Mouse (Mus musculus) CH12.LX (cell line): Measurements from ENCODE around the gene Tead1. TPM values are rescaled to one million over a fixed set of nuclear protein-coding genes. Genes with fewer than 3 reads are reported as not detected.

Experiments used
- DNase-seq: peaks from one replicate; pipeline ENCODE4 v3.0.0-alpha.2; 2013; ENCODE audit errors: extremely low read depth
- H3K27ac ChIP-seq: 2 replicates; pipeline ENCODE4 v1.5.1; 2012; ENCODE audit warnings: low read depth, mild to moderate bottlenecking, control low read depth, moderate library complexity; ENCODE audit not compliant: insufficient read depth
- H3K27me3 ChIP-seq: replicated peaks from 2 replicates; pipeline ENCODE3; 2012; ENCODE audit warnings: inconsistent platforms
- H3K36me3 ChIP-seq, 2 experiments: replicated peaks in 1 of 2; 2 replicates each; pipeline versions ENCODE3 to v1.6.1; 2012; ENCODE audit warnings: inconsistent platforms in 1 of 2, low read length in 1 of 2, mild to moderate bottlenecking in 1 of 2, mixed read lengths in 1 of 2, moderate library complexity in 1 of 2; ENCODE audit not compliant: control insufficient read depth in 1 of 2, insufficient read depth in 1 of 2
- H3K4me1 ChIP-seq, 2 experiments: 2 replicates each; pipeline ENCODE4 v1.6.1; 2012; ENCODE audit warnings: inconsistent platforms in 1 of 2, moderate library complexity in 1 of 2; ENCODE audit not compliant: insufficient read depth in 2 of 2, control insufficient read depth in 1 of 2
- H3K4me2 ChIP-seq: 2 replicates; pipeline ENCODE4 v1.6.1; 2012; ENCODE audit warnings: low read depth, mild to moderate bottlenecking, control low read depth; ENCODE audit not compliant: poor library complexity, insufficient read depth, severe bottlenecking
- H3K4me3 ChIP-seq, 3 experiments: fragments of 150-350 bp in 1 of 3; sonication (generic) in 1 of 3; replicated peaks in 1 of 3; 2 replicates each; pipeline versions ENCODE3 to v1.5.1; 2011 to 2012; ENCODE audit warnings: low read depth in 2 of 3, low read length in 2 of 3, mild to moderate bottlenecking in 2 of 3, moderate library complexity in 2 of 3, control low read depth in 1 of 3, improper control_type of control experiment in 1 of 3, inconsistent platforms in 1 of 3, mixed read lengths in 1 of 3; ENCODE audit not compliant: poor library complexity in 1 of 3
- H3K79me2 ChIP-seq: replicated peaks from 2 replicates; pipeline ENCODE4 v1.6.1; 2012; ENCODE audit warnings: mild to moderate bottlenecking, moderate library complexity; ENCODE audit not compliant: control insufficient read depth, poor library complexity, insufficient read depth, severe bottlenecking; ENCODE audit errors: extremely low read depth
- H3K9ac ChIP-seq: 2 replicates; pipeline ENCODE4 v1.6.1; 2012; ENCODE audit warnings: low read depth, mild to moderate bottlenecking, control low read depth, moderate library complexity; ENCODE audit not compliant: insufficient read depth
- H3K9me3 ChIP-seq: replicated peaks from 2 replicates; pipeline ENCODE3; 2012; ENCODE audit warnings: low read length, inconsistent platforms, mixed read lengths
- BHLHE40 ChIP-seq: IDR thresholded peaks from 2 replicates; pipeline ENCODE4 v1.6.1; 2011; ENCODE audit warnings: mild to moderate bottlenecking, low read depth, low read length, improper control_type of control experiment
- ELF1 ChIP-seq: IDR thresholded peaks from 2 replicates; pipeline ENCODE4 v1.6.1; 2014; ENCODE audit warnings: low read depth, mild to moderate bottlenecking, inconsistent platforms, low read length, improper control_type of control experiment
- HCFC1 ChIP-seq: IDR thresholded peaks from 2 replicates; pipeline ENCODE4 v1.6.1; 2012; ENCODE audit warnings: low read depth, mild to moderate bottlenecking, inconsistent platforms, low read length, improper control_type of control experiment
- IRF4 ChIP-seq: IDR thresholded peaks from 2 replicates; pipeline ENCODE4 v1.6.1; 2014; ENCODE audit warnings: low read depth, mild to moderate bottlenecking, inconsistent platforms, low read length, improper control_type of control experiment
- JUND ChIP-seq: conservative IDR thresholded peaks from 2 replicates; pipeline ENCODE4 v1.6.1; 2011; ENCODE audit warnings: low read depth, low read length, improper control_type of control experiment
- MAX ChIP-seq: IDR thresholded peaks from 2 replicates; pipeline ENCODE4 v1.6.1; 2011; ENCODE audit warnings: low read length, improper control_type of control experiment
- MAZ ChIP-seq: IDR thresholded peaks from 2 replicates; pipeline ENCODE4 v1.6.1; 2012; ENCODE audit warnings: low read depth, mild to moderate bottlenecking, inconsistent platforms, low read length, improper control_type of control experiment, moderate library complexity
- MXI1 ChIP-seq: IDR thresholded peaks from 2 replicates; pipeline ENCODE4 v1.6.1; 2011; ENCODE audit warnings: mild to moderate bottlenecking, low read depth, low read length, improper control_type of control experiment
- MYC ChIP-seq: IDR thresholded peaks from 2 replicates; pipeline ENCODE4 v1.6.1; 2011; ENCODE audit warnings: low read depth, mild to moderate bottlenecking, improper control_type of control experiment, low read length
- NELFE ChIP-seq: IDR thresholded peaks from 2 replicates; pipeline ENCODE4 v1.6.1; 2011; ENCODE audit warnings: low read depth, low read length, improper control_type of control experiment
- PAX5 ChIP-seq: IDR thresholded peaks from 2 replicates; pipeline ENCODE4 v1.6.1; 2012; ENCODE audit warnings: low read length, inconsistent platforms, mixed read lengths
- RCOR1 ChIP-seq: conservative IDR thresholded peaks from 2 replicates; pipeline ENCODE4 v1.6.1; 2012; ENCODE audit warnings: low read depth, mild to moderate bottlenecking, inconsistent platforms, low read length, improper control_type of control experiment
- SIN3A ChIP-seq: IDR thresholded peaks from 2 replicates; pipeline ENCODE4 v1.6.1; 2012; ENCODE audit warnings: low read length, improper control_type of control experiment, inconsistent platforms
- TBP ChIP-seq: conservative IDR thresholded peaks from 2 replicates; pipeline ENCODE4 v1.6.1; 2011; ENCODE audit warnings: low read depth, low read length, improper control_type of control experiment
- UBTF ChIP-seq: IDR thresholded peaks from 2 replicates; pipeline ENCODE4 v1.6.1; 2012; ENCODE audit warnings: low read depth, mild to moderate bottlenecking, inconsistent platforms, low read length, improper control_type of control experiment, moderate library complexity
- ZC3H11A ChIP-seq: IDR thresholded peaks from 2 replicates; pipeline ENCODE4 v1.6.1; 2012; ENCODE audit warnings: low read depth, mild to moderate bottlenecking, inconsistent platforms, low read length, improper control_type of control experiment
- dilution Hi-C: fragments of 300-500 bp; cut with MboI; formaldehyde crosslinking; loops from 2 replicates; pipeline ENCODE4 v1.14.3; 2020; ENCODE audit warnings: low sequenced_read_pairs; ENCODE audit not compliant: extremely low pct_unique_long_range_greater_than_20kb, extremely low pct_ligation_motif_present
- in situ Hi-C: fragments of 300-500 bp; cut with MboI; formaldehyde crosslinking; loops from 3 replicates; pipeline ENCODE4 v1.14.3; 2019; ENCODE audit warnings: low sequenced_read_pairs, low pct_ligation_motif_present, low pct_unique_long_range_greater_than_20kb, mixed read lengths
- polyA plus RNA-seq: library from polyadenylated mRNA; unstranded; fragments of >175 nt; gene quantifications from 2 replicates; pipeline ENCODE4 v1.2.1, GENCODE M21; 2012; ENCODE audit warnings: low read depth; ENCODE audit not compliant: insufficient read length
- total RNA-seq, 2 experiments: library from RNA; depleted of rRNA; stranded (reverse); fragments of 300-350 nt in 1 of 2; fragments of >200 nt in 1 of 2; gene quantifications; 2 replicates each; pipeline ENCODE4 v1.2.3; 2012 to 2014

The Tead1 gene
- total and polyA plus RNA-seq, 3 experiments: not detected

- no peaks in the 10 kb centered on the region for H3K9me3 ChIP-seq
- no peak overlapping the region for H3K4me3 ChIP-seq
- peaks cover 0 to 3% of the 10 kb centered on the region in 2 experiments; a peak in 1 of 4 replicates for H3K4me1 ChIP-seq
- TF ChIP-seq HCFC1 (no peak), TBP (no peak), ELF1 (no peak), PAX5 (no peak), IRF4 (no peak), MAX (no peak), UBTF (no peak), RCOR1 (no peak)
- DNase-seq: no peak
- dilution Hi-C loops: no loop called here
- no peaks in the 10 kb centered on the region for H3K79me2 ChIP-seq
- H3K9ac ChIP-seq: no peak overlapping the region
- no peak overlapping the region for H3K27ac ChIP-seq
- H3K27me3 ChIP-seq: no peaks in the 10 kb centered on the region
- in situ Hi-C loops: no loop called here
- no peaks in the 10 kb centered on the region for H3K36me3 ChIP-seq
- H3K4me2 ChIP-seq: no peak overlapping the region
Observed at GRCm38 (mm10) chr7:112876128-112876527, 197.0 kb downstream of the Tead1 start.

GRCm38 (mm10) chr7:112883791-112884274 lies 204.7 kb downstream of the Tead1 start:
- no peaks in the 10 kb centered on the region for H3K36me3 ChIP-seq
- no peak overlapping the region for H3K4me3 ChIP-seq
- H3K9me3 ChIP-seq: no peaks in the 10 kb centered on the region
- peaks cover 0 to 3% of the 10 kb centered on the region in 2 experiments; a peak in 1 of 4 replicates for H3K4me1 ChIP-seq
- no peak overlapping the region for H3K27ac ChIP-seq
- TF ChIP-seq MAX: no peak
- no peak for TF ChIP-seq ZC3H11A
- no peak for TF ChIP-seq UBTF
- TF ChIP-seq JUND: no peak
- TF ChIP-seq MXI1: no peak
- TF ChIP-seq SIN3A: no peak
- TF ChIP-seq NELFE: no peak
- no peak for TF ChIP-seq MAZ
- TF ChIP-seq BHLHE40: no peak
- no peak for TF ChIP-seq MYC
- TF ChIP-seq, all 38 proteins: peak for 0
- dilution Hi-C loops: no loop called here
- Histone ChIP-seq H3K79me2 (no peaks in the 10 kb centered on the region), H3K9ac (no peak overlapping the region), H3K4me2 (no peak overlapping the region), H3K27me3 (peaks cover 4% of the 10 kb centered on the region)
- in situ Hi-C loops: no loop called here
- DNase-seq: no peak
